Mouse (Mus musculus): ENCODE measurements around the gene Nmt2. TPM values are rescaled to one million over a fixed set of nuclear protein-coding genes. Genes with fewer than 3 reads are reported as not detected.

Gene Nmt2
- total RNA-seq, 2 experiments from 2014 or later, result 77.6 to 85.1 TPM

Other genes starting within 250 kb of the Nmt2 start
- gene Fam171a1, start 170.0 kb upstream of the Nmt2 start, total RNA-seq (2021), result 10 to 100 TPM; 58.5 to 60.2 TPM
- 1 to 10 TPM; 7.3 to 8.0 TPM for gene Rpp38, start 48.4 kb downstream of the Nmt2 start, total RNA-seq (2021)
- gene Acbd7, start 52.0 kb downstream of the Nmt2 start, total RNA-seq (2021), result 1 to 10 TPM; 1.7 to 1.9 TPM
- gene Olah, start 113.0 kb downstream of the Nmt2 start, total RNA-seq (2021), result not detected
- 1 to 10 TPM; 3.1 to 3.2 TPM for gene Meig1, start 138.4 kb downstream of the Nmt2 start, total RNA-seq (2021)
- 10 to 100 TPM in 1 of 2 experiments, 1 to 10 TPM in 1; 9.6 to 11.8 TPM for gene Dclre1c, start 139.9 kb downstream of the Nmt2 start, total RNA-seq (2021)
- 1 to 10 TPM; 3.9 to 4.2 TPM for gene Suv39h2, start 190.8 kb downstream of the Nmt2 start, total RNA-seq (2021)
- 1 to 10 TPM; 5.3 to 6.8 TPM for gene Gm45902, start 228.6 kb downstream of the Nmt2 start, total RNA-seq (2021)
- 10 to 100 TPM; 44.3 to 51.0 TPM for gene Hspa14, start 228.6 kb downstream of the Nmt2 start, total RNA-seq (2021)
- 1 to 10 TPM in 1 of 2 experiments, under 1 TPM in 1; 0.97 to 1.1 TPM for gene Cdnf, start 228.8 kb downstream of the Nmt2 start, total RNA-seq (2021)

All from left cerebral cortex, postnatal 10 days (tissue).